Mouse (Mus musculus) E14TG2a.4 (cell line): ENCODE data around the gene Dbh.

Experiments used
- CTCF ChIP-seq: conservative IDR thresholded peaks from 2 replicates; pipeline ENCODE4 v1.5.1; 2014; ENCODE audit warnings: low read length
- POU5F1 ChIP-seq: IDR thresholded peaks from 2 replicates; pipeline ENCODE4 v1.6.1; 2014; ENCODE audit warnings: low read length, borderline replicate concordance

- TF ChIP-seq CTCF: no peak
- TF ChIP-seq POU5F1: no peak
Observed at GRCm38 (mm10) chr2:27123121-27123520, 41.9 kb upstream of the Dbh start.
